Mouse (Mus musculus): ENCODE data around the gene Rexo4.

The Rexo4 gene

GRCm38 (mm10) chr2:26941539-26941938 is 22.6 kb downstream of the Rexo4 start:
- peak; percentile 65 to 67 for DNase-seq

- no peak for DNase-seq
Measured at GRCm38 (mm10) chr2:26936425-26936824, 27.8 kb downstream of the Rexo4 start.

- no peak for DNase-seq
Measured at GRCm38 (mm10) chr2:26935286-26935685, 28.9 kb downstream of the Rexo4 start.

- DNase-seq = peak; percentile 95 to 98
Measured at GRCm38 (mm10) chr2:26933304-26934055, 30.7 kb downstream of the Rexo4 start, which contains the start of the genes Surf4 and Stkld1. TSS of gene Surf4 (minus strand) at chr2:26933928. TSS of gene Stkld1 (plus strand) at chr2:26934047.

GRCm38 (mm10) chr2:26932473-26933303 is 31.5 kb downstream of the Rexo4 start:
- DNase-seq = no peak

GRCm38 (mm10) chr2:26930390-26930789 is 33.8 kb downstream of the Rexo4 start:
- DNase-seq = peak in 1 of 2 experiments; percentile 81

- no peak for DNase-seq
Measured at GRCm38 (mm10) chr2:26927745-26928476, 36.3 kb downstream of the Rexo4 start.

GRCm38 (mm10) chr2:26921784-26922183 is 42.4 kb downstream of the Rexo4 start:
- no peak for DNase-seq

- DNase-seq = no peak
Measured at GRCm38 (mm10) chr2:26920190-26920855, 43.9 kb downstream of the Rexo4 start.

GRCm38 (mm10) chr2:26919684-26920083 is 44.5 kb downstream of the Rexo4 start:
- no peak for DNase-seq

- DNase-seq = no peak
Measured at GRCm38 (mm10) chr2:26916738-26917137, 47.4 kb downstream of the Rexo4 start.

- DNase-seq = peak; percentile 86 to 88
Measured at GRCm38 (mm10) chr2:26915927-26916728, 48.1 kb downstream of the Rexo4 start, which contains the start of the genes Surf2 and Surf1. TSS of gene Surf2 (plus strand) at chr2:26916367. TSS of gene Surf1 (minus strand) at chr2:26916530.

- DNase-seq = no peak
Measured at GRCm38 (mm10) chr2:26914148-26914941, 49.8 kb downstream of the Rexo4 start.

GRCm38 (mm10) chr2:26913416-26914147 is 50.6 kb downstream of the Rexo4 start:
- no peak for DNase-seq

- no peak for DNase-seq
Measured at GRCm38 (mm10) chr2:26912253-26912770, 51.9 kb downstream of the Rexo4 start.

- peak in 1 of 2 experiments; percentile 79 for DNase-seq
Measured at GRCm38 (mm10) chr2:26910994-26911765, 53.0 kb downstream of the Rexo4 start.

- peak; percentile 100 for DNase-seq
Measured at GRCm38 (mm10) chr2:26910124-26910993, 53.8 kb downstream of the Rexo4 start, which contains the start of the genes Med22 and Rpl7a. TSS of gene Med22 (minus strand) at chr2:26910677. TSS of gene Rpl7a (plus strand) at chr2:26910764.

- DNase-seq = no peak
Measured at GRCm38 (mm10) chr2:26909387-26909784, 54.8 kb downstream of the Rexo4 start.

Measured in lung, postnatal 4 days (tissue).